Comparison of ENCODE assay signal across 15 mouse cellular contexts in the genomic region with DNA sequence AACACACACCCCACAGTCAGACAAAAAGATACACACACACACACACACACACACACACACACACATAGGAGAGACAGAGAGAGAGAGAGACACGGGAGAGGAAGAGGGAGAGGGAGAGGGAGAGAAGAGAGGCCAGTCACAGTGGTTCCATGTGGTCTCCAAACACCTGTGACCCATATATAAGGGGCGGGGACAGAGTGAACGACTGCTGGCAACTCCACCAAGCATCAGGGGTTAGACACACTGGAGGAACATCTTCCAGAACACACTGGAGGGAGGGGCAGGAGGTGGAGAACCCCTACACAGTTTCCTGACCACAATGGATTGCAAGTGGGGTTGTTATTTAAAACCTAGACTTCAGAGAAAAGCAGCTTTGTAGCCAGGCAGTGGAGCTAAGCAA.
"Had no signal": no experiment of that assay in that cellular context is flagged by ENCODE, and none has a peak within 500 bp of the region (broad histone marks: within the 10 kb centered on the region; RNA-seq: fewer than 3 reads in every experiment).

No protein-coding gene starts in this region.

- H3K4me1 ChIP-seq: liver, embryonic 12.5 days; megakaryocyte, embryonic 14.5 days; midbrain, embryonic 13.5 days; midbrain, embryonic 15.5 days; neural tube, embryonic 12.5 days; stomach, embryonic 15.5 days had no signal

- DNase-seq: lung, adult 18-20 months; lung, embryonic 14.5 days; lung, postnatal 10 days; lung, postnatal 36 days; right cerebral cortex, postnatal 14 days had no signal

- H3K27me3 ChIP-seq: liver, embryonic 12.5 days; megakaryocyte, embryonic 14.5 days; midbrain, embryonic 13.5 days; midbrain, embryonic 15.5 days; neural tube, embryonic 12.5 days; stomach, embryonic 15.5 days had no signal

- ATAC-seq: liver, embryonic 12.5 days; midbrain, embryonic 13.5 days; midbrain, embryonic 15.5 days had no signal

- H3K36me3 ChIP-seq: liver, embryonic 12.5 days; midbrain, embryonic 13.5 days; midbrain, embryonic 15.5 days; neural tube, embryonic 12.5 days; stomach, embryonic 15.5 days had no signal

- H3K27ac ChIP-seq: liver, embryonic 12.5 days; liver, embryonic 14.5 days; macrophage; midbrain, embryonic 13.5 days; midbrain, embryonic 15.5 days; neural tube, embryonic 12.5 days; stomach, embryonic 15.5 days; stomach, postnatal 0 days had no signal

- H3K4me2 ChIP-seq: liver, embryonic 12.5 days; lung, embryonic 14.5 days; midbrain, embryonic 11.5 days; midbrain, embryonic 13.5 days; midbrain, embryonic 15.5 days; neural tube, embryonic 12.5 days; stomach, embryonic 15.5 days had no signal

- H3K9me3 ChIP-seq: liver, embryonic 12.5 days; midbrain, embryonic 13.5 days; midbrain, embryonic 15.5 days; neural tube, embryonic 12.5 days; stomach, embryonic 15.5 days had no signal

- H3K9ac ChIP-seq: liver, embryonic 12.5 days; liver, embryonic 14.5 days; lung, embryonic 14.5 days; midbrain, embryonic 13.5 days; midbrain, embryonic 15.5 days; neural tube, embryonic 12.5 days; stomach, embryonic 15.5 days had no signal

- H3K4me3 ChIP-seq: liver, embryonic 12.5 days; megakaryocyte, embryonic 14.5 days; midbrain, embryonic 13.5 days; midbrain, embryonic 15.5 days; neural tube, embryonic 12.5 days; stomach, embryonic 15.5 days had no signal
